Mouse (Mus musculus) cerebellum, adult 11-12 months (tissue): ENCODE measurements around the gene Cntnap2.
A peak's percentile ranks its signal among the peaks of the same experiment; 100 is the strongest.

ENCODE experiments used
- DNase-seq: peaks from one replicate; pipeline ENCODE4 v3.0.0; 2022

Gene Cntnap2

GRCm38 (mm10) chr6:46704293-46705170, 1645.4 kb downstream of the Cntnap2 start:
- DNase-seq = peak; percentile 73

- no peak for DNase-seq
Observed at GRCm38 (mm10) chr6:46705926-46706325, 1646.8 kb downstream of the Cntnap2 start.

DNA sequence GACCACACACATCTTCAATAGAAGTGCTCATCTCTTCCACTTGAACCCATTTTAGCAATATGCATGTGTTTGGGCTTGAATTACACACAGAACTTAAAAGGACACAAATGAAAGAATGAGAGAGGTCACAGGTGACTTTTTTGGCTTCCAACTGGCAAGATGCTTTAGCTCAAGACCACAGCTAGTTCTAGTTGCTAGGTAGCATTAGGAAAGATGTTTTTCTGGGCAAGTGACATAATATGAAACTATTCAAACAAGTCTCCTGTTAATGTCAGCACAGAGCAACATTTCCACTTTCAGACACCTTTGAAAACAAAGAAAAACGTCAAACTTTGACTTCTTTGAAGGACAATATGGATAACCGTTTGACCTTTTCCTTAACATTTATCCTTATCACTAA, 1657.4 kb downstream of the Cntnap2 start:
- no peak for DNase-seq

GRCm38 (mm10) chr6:46733794-46734193, 1674.6 kb downstream of the Cntnap2 start:
- DNase-seq = no peak

DNA sequence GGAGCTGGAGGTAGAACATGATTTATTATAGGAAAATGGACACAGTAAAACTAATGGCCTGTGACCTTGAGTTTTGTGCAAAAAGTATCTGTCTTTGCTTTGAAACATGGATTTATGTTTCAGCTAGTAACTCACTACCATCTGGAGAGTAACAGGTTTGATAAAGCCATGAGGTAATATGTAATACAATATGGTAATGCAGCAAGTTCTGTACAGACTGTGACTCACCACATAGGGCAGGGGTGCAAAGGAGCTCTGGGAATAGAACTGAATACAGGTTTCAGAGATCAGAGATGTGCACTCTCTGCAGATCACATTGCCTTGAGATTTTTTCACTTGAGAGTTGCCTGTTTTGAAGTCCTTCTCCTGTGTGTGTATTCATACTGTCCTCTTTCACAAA, 1689.3 kb downstream of the Cntnap2 start:
- DNase-seq = no peak

- no peak for DNase-seq
Observed at GRCm38 (mm10) chr6:46763481-46763880, 1704.3 kb downstream of the Cntnap2 start.

DNA sequence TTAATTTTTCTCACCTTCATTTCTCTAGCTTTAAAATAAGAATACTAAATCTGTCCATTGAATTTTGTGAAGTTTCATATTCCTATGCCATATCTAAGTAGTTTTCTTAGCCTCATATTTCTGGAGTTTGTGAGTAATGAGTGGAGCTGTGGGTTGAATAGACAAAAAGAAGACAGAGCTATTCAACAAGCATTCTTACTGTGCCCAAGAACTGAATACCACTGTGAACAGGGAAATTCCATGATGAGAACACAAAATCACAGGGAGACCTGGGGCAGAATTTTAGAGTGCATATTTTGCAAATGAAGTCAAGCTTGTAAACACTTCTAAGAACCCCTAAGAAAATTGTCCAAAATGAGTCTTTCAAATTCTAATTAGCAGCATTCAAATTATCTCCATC, 1715.4 kb downstream of the Cntnap2 start:
- DNase-seq = no peak

- DNase-seq = no peak
Observed at GRCm38 (mm10) chr6:46802264-46803110, 1743.3 kb downstream of the Cntnap2 start.

DNA sequence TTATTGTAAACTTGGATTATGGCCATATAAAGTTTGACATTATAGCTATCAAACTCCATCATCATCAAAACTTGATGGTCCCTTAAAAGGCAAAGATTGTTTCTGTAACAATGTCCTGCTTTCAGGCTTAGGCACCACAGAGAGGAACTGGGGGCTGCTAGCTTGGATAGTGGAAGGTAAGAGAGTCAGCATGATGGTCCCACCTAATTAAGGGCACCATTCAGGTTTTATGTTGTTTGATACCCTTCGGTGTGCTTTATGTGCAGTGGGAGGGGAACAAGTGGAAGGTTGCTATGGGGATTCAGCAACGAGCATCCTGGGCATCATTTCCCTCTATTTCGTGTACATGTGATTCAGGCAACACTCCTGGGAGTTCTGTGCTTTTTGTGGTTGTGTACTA, 1797.5 kb downstream of the Cntnap2 start:
- DNase-seq = no peak

- DNase-seq = no peak
Observed at GRCm38 (mm10) chr6:46861076-46861475, 1801.9 kb downstream of the Cntnap2 start.

- no peak for DNase-seq
Observed at GRCm38 (mm10) chr6:46866317-46866716, 1807.2 kb downstream of the Cntnap2 start.

- no peak for DNase-seq
Observed at GRCm38 (mm10) chr6:46886230-46886629, 1827.1 kb downstream of the Cntnap2 start.

GRCm38 (mm10) chr6:46909167-46909566, 1850.0 kb downstream of the Cntnap2 start:
- no peak for DNase-seq

DNA sequence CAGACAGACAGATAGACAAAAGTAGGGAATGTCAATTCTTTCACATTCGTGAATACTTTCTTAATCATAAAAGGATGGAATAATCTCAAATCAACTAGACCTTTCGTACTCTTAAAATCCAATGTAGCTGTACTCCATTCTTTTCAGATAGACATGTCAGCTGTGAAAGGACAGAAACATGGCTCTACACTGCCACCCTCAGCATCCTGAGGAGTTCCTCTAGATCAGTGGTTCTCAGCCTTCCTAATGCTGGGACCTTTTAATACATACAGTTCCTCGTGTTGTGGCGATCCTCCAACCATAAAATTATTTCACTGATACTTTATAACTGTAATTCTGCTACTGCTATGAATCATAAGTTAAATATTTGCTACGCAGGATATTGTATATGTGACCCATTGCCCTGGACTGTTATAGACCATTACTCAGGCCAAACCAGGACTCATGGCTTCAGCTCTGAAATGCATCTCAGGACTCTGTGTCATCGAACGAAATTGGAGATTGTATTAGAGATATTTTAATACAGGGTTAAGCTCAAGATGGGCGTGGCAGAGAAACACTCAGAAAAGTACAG, 1859.6 kb downstream of the Cntnap2 start:
- DNase-seq = no peak

DNA sequence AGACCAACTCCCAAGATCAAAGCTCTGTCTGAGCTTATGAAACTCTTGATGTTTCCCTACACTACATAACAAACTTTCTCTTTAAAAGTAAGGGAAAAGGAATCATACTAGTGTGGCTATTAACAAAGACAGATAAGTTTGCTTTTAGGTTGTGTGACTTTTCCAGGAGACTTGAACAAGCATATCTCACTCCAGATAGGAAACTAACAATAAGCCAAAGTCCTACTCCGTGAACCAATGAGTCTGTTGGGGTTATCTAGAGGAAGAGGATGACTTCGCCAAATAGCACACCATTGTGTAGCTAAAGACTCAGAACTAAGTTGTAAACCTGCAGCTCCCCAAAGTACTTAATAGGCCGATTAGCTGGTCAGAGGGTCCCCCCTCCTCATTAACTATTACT, 1860.8 kb downstream of the Cntnap2 start:
- DNase-seq = no peak

GRCm38 (mm10) chr6:46924709-46925108, 1865.6 kb downstream of the Cntnap2 start:
- no peak for DNase-seq

GRCm38 (mm10) chr6:46945703-46946102, 1886.5 kb downstream of the Cntnap2 start:
- no peak for DNase-seq

GRCm38 (mm10) chr6:46961022-46961686, 1902.0 kb downstream of the Cntnap2 start:
- DNase-seq = peak; percentile 52

DNA sequence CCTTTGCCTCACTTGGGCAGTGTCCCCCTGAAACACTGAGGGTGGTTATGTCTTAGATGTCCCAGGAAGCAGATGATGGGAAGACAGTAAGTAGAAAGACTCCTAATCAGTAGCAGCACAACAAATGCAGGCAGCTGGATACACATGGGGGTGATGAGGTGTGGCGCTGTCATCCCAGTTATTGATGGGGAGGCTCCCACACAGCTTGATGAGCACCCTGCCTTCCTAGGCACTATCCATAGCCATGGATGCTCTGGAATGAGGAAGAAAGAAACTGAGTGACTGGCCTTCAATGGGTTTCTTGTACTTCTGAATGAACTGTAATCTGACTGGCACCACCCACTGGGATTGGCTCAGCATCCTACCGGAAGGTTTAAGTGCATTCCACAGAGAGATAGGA, 1904.1 kb downstream of the Cntnap2 start:
- DNase-seq = no peak

GRCm38 (mm10) chr6:46963693-46964092, 1904.5 kb downstream of the Cntnap2 start:
- no peak for DNase-seq

DNA sequence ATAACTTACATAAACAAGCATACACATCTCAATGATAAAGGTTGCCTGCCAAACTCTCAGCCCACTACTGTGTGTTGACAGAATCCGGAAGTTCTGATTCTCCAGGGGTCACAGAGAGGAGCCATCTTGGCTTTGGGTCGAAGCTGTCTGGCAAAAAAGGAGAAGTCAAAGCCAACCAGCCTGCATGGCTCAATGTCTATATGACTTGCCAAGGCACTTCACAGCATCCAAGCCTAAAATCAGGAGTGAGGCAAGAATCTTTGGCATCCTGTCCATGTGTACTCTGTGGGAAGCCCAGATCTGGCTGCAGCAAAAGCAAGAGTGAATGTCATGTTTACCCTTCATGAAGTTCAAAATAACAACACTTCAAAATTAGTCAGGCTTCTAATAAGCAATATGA, 1913.5 kb downstream of the Cntnap2 start:
- peak; percentile 42 for DNase-seq

GRCm38 (mm10) chr6:46996010-46996602, 1936.9 kb downstream of the Cntnap2 start:
- DNase-seq = no peak

DNA sequence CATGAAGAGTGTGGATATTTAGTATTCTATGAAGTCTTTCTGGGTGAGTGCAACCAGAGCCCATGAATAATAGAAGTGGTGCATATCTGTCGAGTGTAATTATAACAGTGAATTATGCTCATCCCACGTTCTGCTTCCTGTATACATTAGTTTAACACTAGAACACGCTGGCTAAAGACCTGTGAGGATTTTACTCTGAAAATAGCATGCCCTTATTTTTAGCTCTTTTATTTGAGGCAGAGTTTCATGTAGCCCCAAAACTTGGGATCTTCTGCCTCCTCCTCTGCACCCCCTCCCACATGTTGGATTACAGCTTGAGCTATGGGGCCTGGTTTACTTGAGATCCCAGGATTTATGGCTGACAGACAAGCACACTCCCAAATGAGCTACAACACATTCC, 1945.3 kb downstream of the Cntnap2 start:
- DNase-seq = no peak
